Mouse (Mus musculus) ES-E14 (cell line): ENCODE data around the gene Ybey.

ENCODE experiments used
- CHD2 ChIP-seq: IDR thresholded peaks from 2 replicates; pipeline ENCODE4 v1.6.1; 2014; ENCODE audit warnings: mild to moderate bottlenecking, low read depth, low read length, inconsistent platforms
- HCFC1 ChIP-seq: IDR thresholded peaks from 2 replicates; pipeline ENCODE4 v1.6.1; 2012; ENCODE audit warnings: low read length, inconsistent platforms, borderline replicate concordance; ENCODE audit not compliant: insufficient read depth
- MAFK ChIP-seq: IDR thresholded peaks from 2 replicates; pipeline ENCODE4 v1.6.1; 2014; ENCODE audit warnings: mild to moderate bottlenecking, low read depth, low read length, inconsistent platforms; ENCODE audit not compliant: insufficient read depth
- ZC3H11A ChIP-seq: IDR thresholded peaks from 2 replicates; pipeline ENCODE4 v1.6.1; 2012; ENCODE audit warnings: low read depth, mild to moderate bottlenecking, inconsistent platforms, low read length, borderline replicate concordance
- ZNF384 ChIP-seq: IDR thresholded peaks from 2 replicates; pipeline ENCODE4 v1.6.1; 2012; ENCODE audit warnings: low read depth, low read length, inconsistent platforms

GRCm38 (mm10) chr10:76480851-76481250 is 11.9 kb upstream of the Ybey start:
- no peak for TF ChIP-seq HCFC1
- no peak for TF ChIP-seq ZC3H11A
- peak; percentile 5 for TF ChIP-seq ZNF384
- TF ChIP-seq MAFK = no peak
- TF ChIP-seq CHD2 = no peak
